In the genomic region with DNA sequence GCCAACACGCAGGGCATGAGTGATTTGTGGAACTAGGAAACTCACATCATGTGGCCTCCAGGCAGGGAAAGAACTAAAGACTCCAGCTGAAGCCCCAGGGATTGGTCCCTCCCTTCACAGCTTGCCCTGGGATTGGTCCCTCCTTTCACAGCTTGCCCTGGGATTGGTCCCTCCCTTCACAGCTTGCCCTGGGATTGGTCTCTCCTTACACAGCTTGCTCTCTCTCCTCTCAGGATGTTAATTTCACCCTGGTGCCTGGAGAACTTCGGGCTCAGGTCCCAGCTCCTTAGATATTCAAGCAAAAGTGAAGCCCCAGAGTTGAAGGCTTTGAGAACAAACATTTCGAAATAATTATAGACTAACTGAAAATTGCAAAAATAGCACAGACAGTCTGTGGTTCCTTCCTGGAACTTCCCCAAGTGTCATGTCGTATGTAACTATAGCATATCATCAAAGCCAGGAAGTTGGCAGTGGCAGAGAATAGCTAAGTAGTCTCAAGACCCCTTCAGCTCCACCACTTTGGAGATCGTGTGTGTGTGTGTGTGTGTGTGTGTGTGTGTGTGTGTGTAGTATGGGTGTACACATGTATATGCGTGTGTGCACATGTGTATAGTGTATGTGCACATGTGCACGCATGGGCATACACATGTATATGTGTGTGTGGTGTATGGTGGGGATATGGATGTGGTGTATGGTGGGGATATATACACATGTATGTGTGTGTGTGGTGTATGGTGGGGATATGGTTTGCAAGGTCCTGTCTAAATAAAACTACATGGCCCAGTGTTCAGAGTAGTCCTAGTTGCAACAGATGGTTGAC, we compare ENCODE assay signal across 9 mouse cellular contexts. TPM values are rescaled to one million over a fixed set of nuclear protein-coding genes. Genes with fewer than 3 reads are reported as not detected.
DNase-seq lines count a peak whose midpoint lies in the region; ATAC-seq and TF ChIP-seq lines count a peak whose summit lies in the region.
"Had no signal": no experiment of that assay in that cellular context is flagged by ENCODE, and none has a peak within 500 bp of the region (broad histone marks: within the 10 kb centered on the region; RNA-seq: fewer than 3 reads in every experiment).

No protein-coding gene starts in this region.

- TF ChIP-seq CTCF in lung, adult 2 months (IDR thresholded peaks at IDR 0.05; ENCODE audit: insufficient read depth, low read length), result no peak

- TF ChIP-seq POLR2A in lung, adult 2 months (IDR thresholded peaks at IDR 0.05; ENCODE audit: borderline replicate concordance, extremely low read depth, low read depth, low read length), result no peak

- no peak overlapping the region for H3K4me2 ChIP-seq in embryonic facial prominence, embryonic 15.5 days (replicated peaks)

- no peak overlapping the region for H3K9ac ChIP-seq in embryonic facial prominence, embryonic 15.5 days

- H3K4me3 ChIP-seq in embryonic facial prominence, embryonic 15.5 days (replicated peaks), result no peak overlapping the region
- no peak overlapping the region for H3K4me3 ChIP-seq in lung, adult 2 months (replicated peaks; ENCODE audit: extremely low read depth, low read depth, low read length)
- H3K4me3 ChIP-seq: erythroblast, embryonic 14.5 days had no signal

- no peaks in the 10 kb centered on the region for H3K27me3 ChIP-seq in embryonic facial prominence, embryonic 15.5 days

- WGBS in embryonic facial prominence, embryonic 15.5 days, result 44% methylated on average over 7 of the region's 7 CpGs
- WGBS in lung, adult 2 months, result 36% methylated on average over 7 of the region's 7 CpGs

- H3K36me3 ChIP-seq in embryonic facial prominence, embryonic 15.5 days, result no peaks in the 10 kb centered on the region

- H3K4me1 ChIP-seq in embryonic facial prominence, embryonic 15.5 days, result peaks cover 17% of the 10 kb centered on the region
- H3K4me1 ChIP-seq in lung, adult 2 months (ENCODE audit: control insufficient read depth, insufficient read depth, low read length), result no peaks in the 10 kb centered on the region

- H3K9me3 ChIP-seq in embryonic facial prominence, embryonic 15.5 days (replicated peaks), result no peaks in the 10 kb centered on the region

- ATAC-seq in embryonic facial prominence, embryonic 15.5 days (ENCODE audit: insufficient number of reproducible peaks, low FRiP score, low TSS enrichment, low read depth), result peak; percentile 87

- H3K27ac ChIP-seq in embryonic facial prominence, embryonic 15.5 days (replicated peaks), result peak overlapping the region; percentile 66

- DNase-seq in cerebellum, postnatal 10 days, result peak; percentile 31 to 51
- DNase-seq in cerebellum, adult 11 months, result no peak
- peak; percentile 60 for DNase-seq in 3T3-L1 (ENCODE audit: low read depth, low spot score)
- DNase-seq in kidney, postnatal 36 days, result peak; percentile 30 to 33
- DNase-seq in lung, adult 2 months, result peak; percentile 13
- DNase-seq in right cerebral cortex, postnatal 4 days, result peak; percentile 51
- DNase-seq in urinary bladder, postnatal 10 days (ENCODE audit: low spot score), result no peak

RNA-seq across cellular contexts. Expression of a gene that starts 17.6 kb away (rescaled TPM):
- polyA plus RNA-seq in embryonic facial prominence, embryonic 15.5 days (2015; fragmentation: Nextera tagmentation; extraction: Ambion mirVana), result 1.7 and 2.4 TPM in 2 replicates
- polyA plus RNA-seq in lung, adult 2 months (2012; rRNA removed), result 14.0 and 18.5 TPM in 2 replicates
- polyA plus RNA-seq: erythroblast, embryonic 14.5 days had no signal

RNA-seq across cellular contexts. Expression of a gene that starts 19.8 kb away (rescaled TPM):
- 3.2 and 3.8 TPM in 2 replicates for polyA plus RNA-seq in embryonic facial prominence, embryonic 15.5 days (2015; fragmentation: Nextera tagmentation; extraction: Ambion mirVana)
- 15.4 and 18.9 TPM in 2 replicates for polyA plus RNA-seq in lung, adult 2 months (2012; rRNA removed)

RNA-seq across cellular contexts. Expression of a gene that starts 43.7 kb away (rescaled TPM):
- polyA plus RNA-seq in embryonic facial prominence, embryonic 15.5 days (2015; fragmentation: Nextera tagmentation; extraction: Ambion mirVana), result 24.9 and 28.7 TPM in 2 replicates
- 18.4 and 20.0 TPM in 2 replicates for polyA plus RNA-seq in lung, adult 2 months (2012; rRNA removed)

Comparison
In these comparisons a context has a peak if more than half of its experiments do, and no peak if none do; other contexts are left out.
1. DNase-seq: peak in cerebellum, postnatal 10 days (2 of 2), 3T3-L1 (single experiment), kidney, postnatal 36 days (2 of 2), lung, adult 2 months (single experiment) and right cerebral cortex, postnatal 4 days (single experiment); none in cerebellum, adult 11 months (single experiment) and urinary bladder, postnatal 10 days (single experiment).